Mouse (Mus musculus) B cell, adult 2 months (primary cell): ENCODE measurements around the gene 5730596B20Rik.

Source experiments
- DNase-seq, 2 experiments: peaks; one replicate each; pipeline ENCODE4 v3.0.0; 2022

The 5730596B20Rik gene

DNA sequence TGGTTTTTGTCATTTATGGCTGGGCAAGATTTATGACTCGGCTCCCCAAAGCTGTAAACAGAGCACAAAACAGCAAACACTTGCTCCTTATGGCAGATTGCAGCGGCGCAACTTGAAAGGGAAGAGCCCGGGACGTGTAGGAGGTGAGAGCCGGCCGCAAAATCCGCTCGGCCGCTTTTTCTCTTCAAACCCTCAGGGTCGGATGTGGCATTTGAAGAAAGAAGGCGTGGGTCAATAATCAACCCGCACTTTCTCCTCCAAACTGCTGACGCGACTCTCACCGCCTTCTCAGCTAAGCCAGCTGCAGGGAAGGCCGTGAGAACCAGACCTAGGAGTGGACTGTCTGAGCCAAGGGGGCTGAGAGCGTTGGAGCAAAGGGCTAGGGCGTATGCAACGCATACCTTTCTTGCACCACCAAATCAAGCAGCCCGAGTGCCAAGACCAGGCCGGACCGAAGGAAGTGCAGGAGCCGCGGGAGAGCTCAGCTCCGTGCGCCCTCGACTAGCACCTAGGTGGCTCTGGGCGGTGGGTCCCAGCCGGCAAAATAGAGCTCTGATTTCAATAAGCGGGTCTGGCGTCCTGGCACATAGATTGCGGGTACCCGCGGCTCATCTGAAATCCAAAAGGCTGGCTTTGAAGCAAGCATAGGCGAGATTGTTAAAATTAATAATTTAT, at the start of gene 5730596B20Rik:
TSS of gene 5730596B20Rik (plus strand) at position 438 of the 675 bp plus-strand sequence.
- DNase-seq: no peak

DNA sequence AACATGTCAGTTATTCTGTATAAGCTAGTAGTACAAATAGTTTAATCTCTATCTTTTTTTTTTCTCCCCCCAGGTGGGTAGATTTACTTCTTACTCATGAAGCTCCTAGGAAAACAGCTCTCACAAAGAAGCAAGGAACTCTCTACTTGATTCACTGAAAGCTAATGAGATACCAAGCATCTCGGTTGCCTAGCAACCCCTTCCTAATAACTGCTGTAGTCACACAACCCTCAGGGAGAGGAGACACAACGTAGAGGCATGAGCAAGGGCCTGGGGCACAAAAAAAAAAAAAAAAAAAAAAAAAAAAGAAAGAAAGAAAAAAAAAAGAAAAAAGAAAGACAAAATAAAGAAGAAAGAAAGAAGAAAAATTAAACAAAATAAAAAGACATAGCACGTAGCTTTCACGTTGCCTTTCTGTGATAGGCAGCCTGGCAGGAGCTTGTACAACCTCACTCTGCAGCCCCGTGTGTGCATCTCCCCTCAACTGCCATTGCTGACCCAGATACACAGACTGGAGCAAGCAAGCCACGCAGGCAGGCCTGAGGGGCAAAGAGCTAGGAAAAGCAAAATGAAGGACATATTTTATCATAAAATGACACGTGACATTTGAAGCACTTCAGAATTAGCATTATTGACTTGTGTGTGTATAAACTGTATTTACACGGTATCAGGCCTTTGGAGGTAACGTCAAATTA, 39.3 kb upstream of the 5730596B20Rik start:
- no peak for DNase-seq

DNA sequence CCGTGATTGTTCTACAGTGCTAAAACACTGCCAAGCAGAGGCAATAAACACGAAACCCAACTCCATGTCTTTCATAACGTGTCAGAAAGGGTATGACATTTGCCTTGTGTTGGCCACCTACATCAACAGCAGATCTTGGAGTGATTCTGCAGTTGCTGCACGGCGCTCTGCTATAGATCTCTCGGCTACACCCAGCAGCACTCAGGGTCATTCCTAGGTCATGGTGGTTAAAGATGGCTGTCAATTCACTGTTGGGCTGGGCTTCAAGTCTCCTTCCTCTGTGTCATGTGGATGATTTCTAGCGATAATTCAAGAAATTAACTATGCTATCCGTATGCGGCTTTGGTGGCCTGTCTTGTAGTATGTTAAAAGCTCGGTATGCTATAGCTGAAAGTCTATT, 38.7 kb upstream of the 5730596B20Rik start:
- no peak for DNase-seq

DNA sequence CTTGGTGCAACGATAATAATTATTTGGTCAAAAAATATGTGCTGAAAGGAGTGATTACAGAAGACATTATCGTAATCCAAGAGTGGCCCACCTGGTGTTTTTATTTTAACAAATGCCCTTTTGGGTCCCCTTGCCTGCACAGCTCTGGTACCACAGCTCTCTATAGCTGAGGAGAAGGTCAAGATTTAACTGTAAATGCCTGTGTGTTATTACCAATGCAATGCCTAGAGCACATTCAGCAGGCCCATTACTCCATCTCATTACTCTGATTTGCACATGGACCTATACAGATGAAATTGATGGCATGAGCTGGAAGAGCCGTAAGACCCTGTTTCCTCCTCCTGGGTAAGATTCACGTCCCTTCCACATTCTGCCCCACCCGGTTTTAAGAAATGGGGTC, 38.2 kb upstream of the 5730596B20Rik start:
- DNase-seq: no peak

DNA sequence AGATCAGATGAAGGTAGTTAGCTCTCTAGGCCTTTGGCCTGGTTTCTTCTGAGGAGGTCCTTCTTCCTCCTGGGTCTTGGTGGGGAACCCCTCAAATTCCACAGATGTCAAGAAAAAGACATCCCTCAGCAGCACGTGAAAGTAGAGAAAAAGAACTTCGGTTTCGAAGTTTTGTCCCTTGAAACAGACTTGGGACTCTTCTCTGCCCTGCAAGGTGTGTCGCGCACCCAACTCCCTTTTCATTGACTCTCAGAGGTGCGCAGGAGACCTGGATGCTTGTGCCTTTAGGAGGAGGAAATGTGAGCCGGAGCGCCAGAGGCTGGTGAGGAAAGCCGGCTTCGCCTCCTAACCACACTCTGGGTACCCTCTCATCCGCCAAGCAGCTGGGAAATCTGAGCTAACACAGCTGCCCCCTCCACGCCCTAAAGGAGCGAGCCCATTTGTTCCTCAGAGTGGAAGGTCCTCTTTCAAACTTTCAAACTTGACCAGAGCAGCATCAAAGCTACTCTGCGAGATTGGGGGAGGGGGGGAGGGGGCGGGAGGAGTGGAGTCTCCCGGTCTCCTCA, 26.8 kb upstream of the 5730596B20Rik start:
- no peak for DNase-seq

DNA sequence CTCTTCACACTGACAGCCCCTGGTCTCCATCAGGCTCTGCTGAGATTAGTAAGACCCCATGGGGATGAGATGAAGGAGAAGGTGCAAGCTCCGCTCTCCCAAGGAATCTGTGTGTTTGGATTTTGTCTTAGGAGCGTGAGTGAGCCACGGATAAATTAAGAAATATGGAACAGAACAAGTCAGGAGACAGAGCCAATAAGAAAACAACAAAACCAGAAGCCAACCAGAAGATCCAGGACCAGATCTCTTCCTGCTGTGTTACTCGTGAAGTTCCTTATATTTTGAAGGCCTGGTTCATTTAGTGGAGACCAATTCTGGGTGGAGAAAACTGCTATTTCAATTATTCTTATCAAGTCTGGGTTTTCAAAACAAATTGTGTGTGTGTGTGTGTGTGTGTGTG, 25.7 kb upstream of the 5730596B20Rik start:
- no peak for DNase-seq

DNA sequence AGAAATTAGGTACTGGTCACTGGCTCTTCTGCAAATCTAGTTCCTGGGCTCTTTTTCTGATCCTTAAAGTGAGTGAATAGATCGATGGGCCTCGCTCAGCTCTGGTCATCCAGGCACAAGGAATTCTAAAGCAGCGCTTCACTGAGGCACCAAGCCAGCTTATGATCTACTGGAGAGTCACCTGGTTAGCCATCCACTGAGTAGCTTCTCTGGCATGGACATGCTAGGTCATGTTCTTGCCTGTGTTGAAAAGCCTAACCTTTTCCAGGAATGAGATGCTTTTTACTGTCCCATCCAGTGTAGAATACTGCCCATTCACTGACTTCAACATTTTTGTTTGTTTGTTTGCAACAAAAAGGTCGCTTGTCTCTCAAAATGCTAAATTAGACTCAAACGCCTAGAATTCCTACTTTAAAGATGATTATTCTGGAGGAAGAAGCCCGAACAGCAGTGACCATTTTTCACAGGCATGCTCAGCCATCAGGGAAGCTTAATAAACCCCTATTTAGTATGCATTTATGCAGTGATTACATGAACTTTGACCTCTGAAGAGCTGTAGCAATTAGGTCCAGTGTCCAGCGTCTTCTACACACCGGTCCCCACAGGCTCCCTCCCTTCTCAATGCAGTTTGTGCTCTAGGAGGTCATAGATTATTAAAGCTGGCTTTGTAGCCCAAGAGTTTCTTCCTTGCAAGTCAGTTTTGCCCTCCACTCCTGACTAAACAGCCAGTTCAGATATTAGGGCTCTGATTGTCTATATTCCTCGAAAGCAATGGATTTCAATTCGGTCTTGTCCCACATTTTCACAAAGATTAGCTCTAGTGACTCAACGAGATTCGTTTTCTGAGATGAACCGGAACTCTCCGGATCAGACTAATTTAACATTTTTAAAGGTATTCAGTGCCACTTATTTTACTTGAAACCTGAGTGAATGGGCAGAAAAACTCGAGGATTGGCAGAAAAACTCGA, 24.8 kb upstream of the 5730596B20Rik start:
- DNase-seq: no peak

DNA sequence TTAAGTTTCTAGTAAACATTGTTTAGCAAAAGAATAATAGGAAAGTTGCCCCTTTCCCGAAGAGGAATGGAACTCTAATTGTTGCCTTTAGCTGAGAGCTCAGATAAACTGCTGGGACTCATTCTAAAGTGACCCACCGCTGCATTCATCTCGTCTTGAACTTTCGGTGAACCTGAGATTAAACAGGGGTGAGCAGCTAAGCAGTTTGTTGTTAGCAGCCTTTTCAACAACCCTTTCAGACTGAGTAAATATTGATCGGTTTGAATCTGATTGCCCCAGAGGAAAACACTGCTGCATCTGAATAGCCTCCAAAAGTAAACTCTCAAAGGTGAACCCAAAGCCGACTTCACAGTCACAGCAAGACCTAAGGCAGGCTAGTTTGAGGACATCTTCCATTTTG, 24.0 kb upstream of the 5730596B20Rik start:
- no peak for DNase-seq

DNA sequence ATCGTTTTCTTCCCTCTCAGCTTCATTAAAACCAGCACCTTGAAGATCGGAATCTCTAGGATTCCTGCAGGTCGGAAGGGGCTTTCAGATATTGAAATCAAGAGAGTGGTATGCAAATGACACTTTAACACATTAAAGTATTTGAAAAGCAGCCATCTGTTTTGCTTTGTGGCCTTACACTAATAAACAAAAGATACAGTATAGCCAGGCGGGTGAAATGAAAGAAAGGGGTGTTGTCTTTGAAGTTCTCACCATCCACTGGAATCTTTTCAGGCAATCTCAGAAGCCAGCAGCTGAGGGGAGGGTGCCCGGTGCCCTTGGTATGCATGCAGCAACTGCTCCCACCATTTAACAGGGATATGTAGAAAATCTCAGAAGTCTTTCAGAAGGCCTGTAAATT, 23.3 kb upstream of the 5730596B20Rik start:
- DNase-seq: no peak

DNA sequence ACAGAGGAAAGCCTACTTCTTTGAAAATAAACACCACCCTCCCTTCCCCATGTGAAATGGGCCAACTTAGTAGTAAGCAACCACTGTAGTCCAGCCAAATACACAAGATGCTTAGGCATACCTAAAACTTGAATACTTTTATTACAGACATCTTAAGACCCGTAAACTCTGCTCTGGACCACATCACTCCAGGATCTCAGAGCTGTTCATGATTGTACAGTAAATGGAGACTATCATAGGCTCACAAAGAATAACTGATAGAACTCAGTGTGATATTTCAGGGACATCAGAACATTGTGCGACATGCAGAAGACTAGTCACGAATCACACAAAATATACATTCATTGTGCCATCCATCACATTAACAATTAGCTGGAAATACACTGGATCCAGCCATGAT, 21.8 kb upstream of the 5730596B20Rik start:
- DNase-seq: no peak

DNA sequence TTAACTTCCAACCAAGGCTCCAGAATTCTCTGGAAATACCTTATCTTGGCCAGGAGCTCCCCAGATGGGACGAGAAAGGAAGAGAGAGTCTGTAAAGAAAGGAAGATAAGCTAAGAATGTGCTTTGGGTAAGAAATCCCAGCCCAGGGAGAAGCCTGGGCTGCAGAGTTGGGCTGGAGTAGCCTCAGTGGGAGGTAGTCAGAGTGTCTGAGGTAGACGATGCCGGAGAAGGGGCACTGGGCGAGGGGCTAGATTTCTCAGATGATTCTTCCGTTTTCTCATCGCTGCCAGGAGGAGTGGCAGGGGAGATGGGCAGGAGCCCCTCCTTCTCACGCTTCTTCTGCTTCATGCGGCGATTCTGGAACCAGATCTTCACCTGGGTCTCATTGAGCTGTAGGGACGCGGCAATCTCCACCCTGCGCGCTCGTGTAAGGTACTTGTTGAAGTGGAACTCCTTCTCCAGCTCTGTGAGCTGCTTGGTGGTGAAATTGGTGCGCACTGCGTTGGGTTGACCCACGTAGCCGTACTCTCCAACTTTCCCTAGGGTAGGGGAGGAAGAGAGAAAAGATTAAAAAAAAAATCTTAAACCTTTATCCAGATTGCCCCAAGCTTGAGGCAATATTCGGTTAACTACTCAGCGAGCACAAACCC, 20.6 kb upstream of the 5730596B20Rik start:
- no peak for DNase-seq

DNA sequence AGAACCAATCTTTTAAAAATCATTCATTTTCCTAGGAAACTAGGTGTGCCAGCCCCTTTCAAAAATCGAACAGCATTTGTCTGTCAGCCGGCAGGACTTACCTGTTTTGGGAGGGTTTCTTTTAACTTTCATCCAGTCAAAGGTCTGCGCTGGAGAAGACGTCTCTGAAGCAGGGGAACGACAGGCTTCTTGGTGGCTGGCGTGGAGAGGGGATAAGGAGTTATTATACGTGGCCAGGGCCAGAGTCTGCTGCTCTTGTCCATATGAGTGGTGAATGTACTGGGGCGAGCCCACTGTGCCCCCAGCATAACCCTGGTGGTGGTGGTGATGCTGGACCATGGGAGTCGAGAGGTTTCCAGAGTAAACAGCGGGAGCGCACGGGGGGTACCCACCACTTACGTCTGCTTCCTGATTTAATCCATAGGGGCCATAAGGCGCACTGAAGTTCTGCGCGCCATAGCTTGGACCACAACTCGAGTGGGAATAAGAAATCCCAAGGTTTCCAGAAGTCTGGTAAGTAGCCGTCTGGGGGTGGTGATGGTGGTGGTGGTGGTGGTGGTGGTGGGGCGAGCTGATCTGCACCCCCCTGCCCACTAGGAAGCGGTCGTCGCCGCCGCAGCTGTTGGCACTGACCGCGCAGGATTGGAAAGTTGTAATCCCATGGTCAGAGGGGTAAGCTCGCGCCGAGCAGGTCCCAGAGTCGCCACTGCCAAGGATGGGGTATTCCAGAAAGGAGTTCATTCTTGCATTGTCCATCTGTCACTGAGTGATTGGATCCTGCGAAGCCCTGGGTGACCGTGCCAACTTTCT, 19.6 kb upstream of the 5730596B20Rik start:
- no peak for DNase-seq

DNA sequence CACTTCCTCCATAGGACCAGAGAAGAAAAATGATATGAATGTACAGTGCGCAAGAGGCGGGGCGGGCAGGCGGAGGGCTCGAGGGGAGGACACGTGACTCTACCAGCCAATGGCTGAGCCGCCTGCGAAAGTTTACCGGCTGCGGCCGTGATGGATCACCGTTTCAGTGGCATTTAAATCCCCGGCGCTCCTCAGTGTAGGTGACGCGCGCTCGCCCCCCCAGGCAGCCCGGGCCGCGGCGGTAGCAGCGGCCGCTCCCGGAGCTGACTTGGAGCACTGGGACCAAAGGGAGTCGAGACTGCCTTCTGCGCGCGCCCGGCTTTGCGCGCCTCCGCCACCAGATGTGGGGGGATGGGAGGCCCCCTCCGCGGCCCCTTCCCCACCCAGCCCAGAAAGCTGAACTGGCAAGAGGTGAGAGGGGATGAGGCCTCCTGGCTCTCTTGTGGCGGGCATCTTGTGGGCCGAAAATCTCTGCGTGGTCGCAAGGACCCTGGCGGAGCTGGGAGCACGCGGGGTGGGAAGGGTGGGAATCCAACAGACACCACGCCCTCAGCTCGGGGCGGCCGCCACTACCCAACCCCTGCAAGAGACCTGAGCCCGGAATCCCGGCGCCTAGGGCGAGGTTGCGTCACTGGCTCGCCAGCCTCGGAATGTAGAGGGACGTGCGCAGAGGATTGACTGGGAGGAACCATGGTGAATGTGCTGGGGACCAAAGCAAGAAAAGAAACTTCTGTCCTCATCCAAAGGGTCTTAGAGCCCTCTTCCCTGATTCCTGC, 18.8 kb upstream of the 5730596B20Rik start, which contains the start of gene Hoxa1:
TSS of gene Hoxa1 (minus strand) at position 42 of the 776 bp plus-strand sequence.
- DNase-seq: peak; percentile 62 to 63

DNA sequence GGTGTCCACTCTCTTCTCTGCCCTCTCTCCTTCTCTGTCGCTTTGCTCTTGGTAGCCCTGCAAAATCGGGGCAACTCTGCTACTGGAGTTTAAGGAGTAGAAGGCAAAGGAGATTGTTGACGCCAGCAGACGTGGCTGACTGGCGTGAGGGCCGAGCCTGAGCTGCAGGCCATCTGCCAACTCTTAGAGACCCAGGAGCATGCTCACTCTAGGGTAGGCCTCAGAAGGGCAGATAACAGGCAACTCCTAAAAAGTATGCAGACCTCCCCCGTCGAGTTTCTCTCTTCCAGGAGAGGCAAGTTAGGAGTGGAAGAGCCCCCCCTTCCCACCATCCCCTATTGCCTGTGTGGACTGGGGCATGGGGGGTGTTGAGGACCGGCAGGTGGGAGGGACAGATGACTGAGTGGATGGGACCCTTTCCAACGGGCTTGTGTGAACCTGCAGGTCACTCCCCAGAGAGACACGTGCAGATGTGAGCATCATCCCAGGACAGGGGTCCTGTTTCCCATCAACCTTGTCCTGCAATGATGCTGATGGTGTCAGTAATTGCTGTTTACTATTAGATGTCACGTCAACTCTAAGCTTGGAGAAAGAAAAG, 18.0 kb upstream of the 5730596B20Rik start:
- no peak for DNase-seq

DNA sequence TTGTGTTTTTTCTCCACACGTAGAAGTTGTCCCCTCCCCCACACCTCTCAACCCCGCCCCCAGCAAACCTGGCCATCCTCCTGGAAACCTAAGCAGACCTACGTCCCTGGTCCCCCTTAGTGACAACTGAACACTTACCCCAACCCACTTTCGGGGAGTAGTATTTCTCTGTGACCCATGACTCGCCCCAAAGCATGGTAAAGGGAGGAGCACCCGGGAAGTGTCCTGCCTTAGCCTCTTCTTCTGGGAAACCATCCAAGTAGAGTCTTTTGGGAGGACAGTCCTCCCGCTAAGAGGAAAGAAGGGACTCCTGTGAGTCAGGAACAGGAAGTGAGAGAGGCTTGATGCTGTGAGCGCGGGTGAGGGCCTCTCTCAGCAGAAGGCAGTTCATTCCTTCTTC, 17.3 kb upstream of the 5730596B20Rik start:
- DNase-seq: no peak

DNA sequence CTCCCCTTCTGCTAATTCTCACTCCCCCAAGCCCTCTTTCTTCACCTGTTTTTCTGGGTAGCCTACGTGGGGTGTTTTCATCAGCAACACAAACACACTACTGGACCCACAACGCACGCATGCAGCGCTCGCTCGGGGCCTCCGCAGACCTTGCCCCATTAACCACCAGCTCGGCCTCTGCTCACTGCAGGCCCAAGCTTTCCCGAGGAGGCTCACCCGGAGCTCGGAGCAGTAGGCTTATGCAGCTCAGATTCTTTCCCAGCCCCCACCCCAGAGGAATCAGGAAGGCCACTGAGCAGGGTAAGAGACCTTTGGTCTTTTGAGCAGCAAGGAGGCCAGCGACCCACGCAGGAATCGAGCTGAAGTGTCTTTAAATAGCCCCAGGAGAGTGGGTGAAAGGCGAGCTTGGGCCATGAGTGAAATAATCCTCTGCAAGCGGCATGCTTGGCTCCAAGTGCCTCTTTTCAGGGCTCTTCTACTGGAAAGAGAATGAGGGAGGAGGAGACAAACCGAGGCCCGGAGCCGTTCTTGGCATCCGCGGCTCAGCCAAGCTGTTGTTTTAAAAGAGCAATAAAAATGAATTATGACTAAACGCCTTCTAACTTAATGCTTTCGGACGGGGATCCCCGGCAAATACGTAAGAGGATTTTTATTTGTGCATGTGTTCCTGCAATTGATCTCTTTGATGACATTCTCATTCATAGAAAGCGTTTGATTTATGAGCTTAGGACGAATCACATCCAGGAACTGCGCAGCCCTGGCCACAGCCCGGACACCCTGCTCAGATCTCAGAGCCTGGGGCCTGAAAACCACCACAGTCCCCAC, 16.6 kb upstream of the 5730596B20Rik start:
- no peak for DNase-seq

DNA sequence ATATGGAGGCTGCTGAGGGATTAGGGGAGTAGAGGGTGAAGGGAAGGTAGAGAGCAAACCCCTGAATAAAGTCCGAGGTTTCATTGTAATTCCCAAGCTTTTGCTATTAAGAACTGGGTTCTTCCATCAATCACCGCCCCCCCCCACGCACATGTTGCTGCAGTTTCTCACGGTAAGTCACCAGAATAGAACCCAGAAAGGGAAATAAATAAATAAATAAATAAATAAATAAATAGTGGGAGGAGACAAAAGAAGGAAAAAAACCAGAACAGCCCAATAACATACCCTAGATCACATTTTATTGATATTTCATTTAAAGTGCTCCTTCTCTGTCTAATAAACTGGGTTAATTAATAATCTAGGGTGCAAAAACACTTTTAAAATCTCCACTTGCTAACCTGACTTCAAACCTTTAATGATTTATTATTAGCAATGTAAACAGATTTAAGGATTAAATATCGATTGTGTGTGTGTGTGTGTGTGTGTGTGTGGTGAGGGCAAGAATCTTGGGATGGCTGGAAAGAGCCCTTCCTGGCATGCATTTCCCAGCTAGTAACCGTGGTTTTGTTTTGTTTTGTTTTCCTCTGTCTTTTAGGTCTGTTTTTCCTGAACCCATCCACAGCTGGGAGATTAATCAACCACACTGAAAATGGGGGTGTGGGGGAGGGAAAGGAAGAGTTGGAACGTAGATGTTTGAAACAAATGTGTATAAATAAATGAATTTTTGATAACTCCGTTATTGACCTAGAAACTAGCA, 15.8 kb upstream of the 5730596B20Rik start:
- DNase-seq: no peak

DNA sequence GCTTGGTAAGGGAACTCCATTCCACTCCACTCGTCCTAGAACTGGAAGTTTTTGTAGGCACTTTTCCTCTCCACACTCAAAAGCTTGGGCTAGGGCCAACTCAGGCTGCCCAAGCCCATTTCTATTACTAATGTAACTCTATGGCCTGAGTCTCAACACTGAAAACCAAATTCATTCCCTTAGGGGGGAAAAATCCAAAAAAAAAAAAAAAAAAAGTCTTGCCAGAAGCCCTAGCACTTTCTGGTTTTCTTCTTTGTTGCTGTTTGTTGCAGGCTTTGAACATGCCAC, 15.3 kb upstream of the 5730596B20Rik start:
- DNase-seq: no peak
